ENCODE assay signal across 12 mouse cellular contexts in genomic region chr11:62455193-62455592, GRCm38 (mm10). TPM values are rescaled to one million over a fixed set of nuclear protein-coding genes. Genes with fewer than 3 reads are reported as not detected.
DNase-seq lines count a peak whose midpoint lies in the region; ATAC-seq lines count a peak whose summit lies in the region.
"Had no signal": no experiment of that assay in that cellular context is flagged by ENCODE, and none has a peak within 500 bp of the region (broad histone marks: within the 10 kb centered on the region; RNA-seq: fewer than 3 reads in every experiment).

No protein-coding gene starts in this region.

- H3K4me1 ChIP-seq in heart, embryonic 11.5 days (ENCODE audit: control insufficient read depth, insufficient read depth, low read length), result peaks cover 5% of the 10 kb centered on the region; the same call in 1 of the 2 replicates
- peaks cover 10% of the 10 kb centered on the region for H3K4me1 ChIP-seq in lung, embryonic 15.5 days
- peaks cover 35% of the 10 kb centered on the region for H3K4me1 ChIP-seq in liver, embryonic 12.5 days
- peaks cover 27% of the 10 kb centered on the region for H3K4me1 ChIP-seq in neural tube, embryonic 15.5 days

- H3K9ac ChIP-seq in heart, embryonic 11.5 days (ENCODE audit: low read depth, low read length), result no peak overlapping the region
- H3K9ac ChIP-seq in lung, embryonic 15.5 days, result no peak overlapping the region
- H3K9ac ChIP-seq in liver, embryonic 12.5 days, result no peak overlapping the region
- no peak overlapping the region for H3K9ac ChIP-seq in neural tube, embryonic 15.5 days (replicated peaks)

- H3K4me3 ChIP-seq in heart, embryonic 11.5 days (ENCODE audit: low read depth, low read length), result no peak overlapping the region
- H3K4me3 ChIP-seq in lung, embryonic 15.5 days, result no peak overlapping the region
- H3K4me3 ChIP-seq in liver, embryonic 12.5 days, result peak overlapping the region; percentile 95; the same call in 1 of the 2 replicates
- peak overlapping the region; percentile 94; the same call in 1 of the 2 replicates for H3K4me3 ChIP-seq in neural tube, embryonic 15.5 days (replicated peaks)

- H3K9me3 ChIP-seq in heart, embryonic 11.5 days (replicated peaks; ENCODE audit: control insufficient read depth, low read length), result no peaks in the 10 kb centered on the region
- H3K9me3 ChIP-seq in lung, embryonic 15.5 days, result no peaks in the 10 kb centered on the region
- no peaks in the 10 kb centered on the region for H3K9me3 ChIP-seq in liver, embryonic 12.5 days (replicated peaks)
- no peaks in the 10 kb centered on the region for H3K9me3 ChIP-seq in neural tube, embryonic 15.5 days (replicated peaks)
- H3K9me3 ChIP-seq: heart, embryonic 10.5 days had no signal

- H3K27ac ChIP-seq in heart, embryonic 11.5 days (ENCODE audit: low read depth, low read length), result no peak overlapping the region
- no peak overlapping the region for H3K27ac ChIP-seq in lung, embryonic 15.5 days
- peak overlapping the region; percentile 56; the same call in 1 of the 2 replicates for H3K27ac ChIP-seq in liver, embryonic 12.5 days
- no peak overlapping the region for H3K27ac ChIP-seq in neural tube, embryonic 15.5 days (replicated peaks)

- H3K27me3 ChIP-seq in heart, embryonic 11.5 days (ENCODE audit: control insufficient read depth, insufficient read depth, low read length), result no peaks in the 10 kb centered on the region
- H3K27me3 ChIP-seq in lung, embryonic 15.5 days, result no peaks in the 10 kb centered on the region
- no peaks in the 10 kb centered on the region for H3K27me3 ChIP-seq in liver, embryonic 12.5 days (replicated peaks)
- H3K27me3 ChIP-seq in neural tube, embryonic 15.5 days (replicated peaks), result no peaks in the 10 kb centered on the region

- no peaks in the 10 kb centered on the region for H3K36me3 ChIP-seq in heart, embryonic 11.5 days (ENCODE audit: control insufficient read depth, insufficient read depth, low read length)
- H3K36me3 ChIP-seq in lung, embryonic 15.5 days, result no peaks in the 10 kb centered on the region; the same call in 1 of the 2 replicates
- H3K36me3 ChIP-seq in liver, embryonic 12.5 days, result peaks cover 19% of the 10 kb centered on the region
- H3K36me3 ChIP-seq in neural tube, embryonic 15.5 days, result no peaks in the 10 kb centered on the region

- no peak for ATAC-seq in heart, embryonic 11.5 days (replicated peaks; ENCODE audit: insufficient number of reproducible peaks, low FRiP score, low TSS enrichment)
- no peak for ATAC-seq in lung, embryonic 15.5 days (ENCODE audit: borderline replicate concordance, extremely low read depth, low FRiP score, low TSS enrichment)
- ATAC-seq in liver, embryonic 12.5 days, result no peak
- ATAC-seq in neural tube, embryonic 15.5 days (ENCODE audit: low FRiP score), result no peak

- H3K4me2 ChIP-seq in heart, embryonic 11.5 days, result peak overlapping the region; percentile 91
- peak overlapping the region; percentile 78; the same call in 1 of the 2 replicates for H3K4me2 ChIP-seq in lung, embryonic 15.5 days
- peak overlapping the region; percentile 97 for H3K4me2 ChIP-seq in liver, embryonic 12.5 days
- peak overlapping the region; percentile 95 for H3K4me2 ChIP-seq in neural tube, embryonic 15.5 days

- 52% methylated on average over 1 of the region's 1 CpGs for WGBS in heart, embryonic 11.5 days (ENCODE audit: insufficient replicate concordance)
- 46% methylated on average over 1 of the region's 1 CpGs for WGBS in lung, embryonic 15.5 days
- 27% methylated on average over 1 of the region's 1 CpGs for WGBS in liver, embryonic 12.5 days (ENCODE audit: insufficient replicate concordance)
- 79% methylated on average over 1 of the region's 1 CpGs for WGBS in neural tube, embryonic 15.5 days

- DNase-seq in heart, adult 18-20 months, result no peak
- no peak for DNase-seq in lung, postnatal 25 days (ENCODE audit: low spot score)
- DNase-seq in thymus, postnatal 10 days (ENCODE audit: low spot score in 2 of 2), result no peak
- no peak for DNase-seq in natural killer cell, adult 2 months (ENCODE audit: low spot score in 2 of 2)
- DNase-seq: B cell, adult 2 months; layer of hippocampus, adult 9-11 months; lung, postnatal 10 days had no signal

RNA-seq across cellular contexts. Expression of gene Pigl, which starts 3.1 kb away (rescaled TPM):
- 14.0 and 15.1 TPM in 2 replicates for polyA plus RNA-seq in heart, embryonic 11.5 days (2014; fragmentation: Nextera tagmentation; extraction: Ambion mirVana)
- total RNA-seq in heart, adult 18-20 months (2021), result 1 to 10 TPM; 3.1 to 3.2 TPM
- 7.7 and 9.0 TPM in 2 replicates for polyA plus RNA-seq in lung, embryonic 15.5 days (2015; fragmentation: Nextera tagmentation; extraction: Ambion mirVana)
- polyA plus RNA-seq in liver, embryonic 12.5 days (2016; fragmentation: Nextera tagmentation; extraction: Ambion mirVana), result 7.9 TPM in 2 replicates
- polyA plus RNA-seq in neural tube, embryonic 15.5 days (2015; fragmentation: Nextera tagmentation; extraction: Ambion mirVana), result 9.8 and 11.4 TPM in 2 replicates

RNA-seq across cellular contexts. Expression of gene Ncor1, which starts 3.1 kb away (rescaled TPM):
- 128 and 149 TPM in 2 replicates for polyA plus RNA-seq in heart, embryonic 11.5 days (2014; fragmentation: Nextera tagmentation; extraction: Ambion mirVana)
- 100 to 1,000 TPM; 113 to 127 TPM for total RNA-seq in heart, adult 18-20 months (2021)
- polyA plus RNA-seq in lung, embryonic 15.5 days (2015; fragmentation: Nextera tagmentation; extraction: Ambion mirVana), result 145 and 156 TPM in 2 replicates
- 108 and 112 TPM in 2 replicates for polyA plus RNA-seq in liver, embryonic 12.5 days (2016; fragmentation: Nextera tagmentation; extraction: Ambion mirVana)
- polyA plus RNA-seq in neural tube, embryonic 15.5 days (2015; fragmentation: Nextera tagmentation; extraction: Ambion mirVana), result 170 and 174 TPM in 2 replicates

Comparison
In these comparisons a context has a peak if more than half of its experiments do, and no peak if none do; other contexts are left out.
1. H3K4me3 ChIP-seq: peak in liver, embryonic 12.5 days (single experiment) and neural tube, embryonic 15.5 days (single experiment); none in heart, embryonic 11.5 days (single experiment) and lung, embryonic 15.5 days (single experiment).
2. Peak in every context shown above with its lines, with median percentiles within 50 percentile points of each other: H3K4me2 ChIP-seq.